Mouse (Mus musculus) cerebellum, postnatal 36 days (tissue): ENCODE results near the gene Hist1h2ad.
A peak's percentile ranks its signal among the peaks of the same experiment; 100 is the strongest.
"Not testable (repeated sequence)": the region's sequence is repeated elsewhere in the genome, so short reads cannot be mapped to it uniquely, and the experiment has no call there.

ENCODE experiments used
- DNase-seq, 2 experiments: peaks; one replicate each; pipeline ENCODE4 v3.0.0; 2021 to 2022; ENCODE audit warnings: mixed read lengths in 2 of 2

Hist1h2ad gene

GRCm38 (mm10) chr13:23542225-23542980 is 31.8 kb upstream of the Hist1h2ad start:
- not testable (repeated sequence) for DNase-seq

GRCm38 (mm10) chr13:23542999-23543607 is 31.1 kb upstream of the Hist1h2ad start, which contains the start of gene Hist1h2bh:
TSS of gene Hist1h2bh (minus strand) at chr13:23543392.
- peak; percentile 21 to 45 for DNase-seq

DNA sequence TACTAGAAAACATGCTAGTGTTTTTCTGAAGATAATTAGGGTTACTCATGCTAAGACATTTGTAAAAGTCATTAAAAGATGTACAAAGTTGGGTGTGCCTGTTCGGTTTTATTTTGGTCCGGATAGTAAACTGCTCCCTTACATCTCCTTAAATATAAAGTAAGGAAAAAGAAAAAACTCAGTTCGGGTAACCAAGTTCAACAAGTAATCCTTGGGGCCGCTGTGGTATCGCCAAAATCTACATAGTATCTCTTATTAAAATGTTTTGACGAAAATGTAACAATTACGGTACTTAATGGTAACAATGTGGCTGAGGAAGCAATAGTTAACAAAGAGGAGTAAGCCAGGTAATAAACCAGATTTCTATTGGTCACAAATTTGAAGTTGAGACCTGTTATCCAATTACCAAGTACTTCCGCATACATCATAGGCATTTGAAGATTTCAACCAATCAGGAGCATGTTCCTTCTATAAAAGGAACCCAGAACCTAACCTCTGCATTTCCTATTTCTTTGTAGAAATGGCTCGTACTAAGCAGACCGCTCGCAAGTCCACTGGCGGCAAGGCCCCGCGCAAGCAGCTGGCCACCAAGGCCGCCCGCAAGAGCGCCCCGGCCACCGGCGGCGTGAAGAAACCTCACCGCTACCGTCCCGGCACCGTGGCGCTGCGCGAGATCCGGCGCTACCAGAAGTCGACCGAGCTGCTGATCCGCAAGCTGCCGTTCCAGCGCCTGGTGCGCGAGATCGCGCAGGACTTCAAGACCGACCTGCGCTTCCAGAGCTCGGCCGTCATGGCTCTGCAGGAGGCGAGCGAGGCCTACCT is 30.0 kb upstream of the Hist1h2ad start, which contains the start of gene Hist1h3f:
Hist1h3f (plus strand) TSS at position 88 of the 822 bp plus-strand sequence.
- DNase-seq, result peak; percentile 54 to 71

- DNase-seq, result peak in 1 of 2 experiments; percentile 36
Measured at GRCm38 (mm10) chr13:23544787-23545120, 29.4 kb upstream of the Hist1h2ad start.

DNA sequence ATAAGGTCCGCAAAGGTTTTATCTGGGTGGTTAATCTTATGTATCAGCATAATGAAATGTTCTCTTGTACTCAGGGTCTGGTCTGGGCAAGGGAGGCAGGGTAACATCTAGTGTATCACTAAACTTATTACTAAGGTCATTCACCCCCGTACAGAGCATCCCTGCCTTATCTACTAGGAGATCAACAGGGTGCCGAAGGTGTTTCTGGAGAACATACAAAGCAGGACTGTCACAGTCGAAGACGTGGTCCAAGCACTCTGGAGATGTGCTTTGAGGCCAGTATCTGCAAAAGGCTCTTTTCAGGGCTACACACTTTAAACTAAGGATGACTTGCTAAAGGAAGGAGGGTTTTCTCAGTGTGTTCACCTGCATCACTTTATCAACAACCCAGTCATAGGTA is 27.5 kb upstream of the Hist1h2ad start:
- DNase-seq, result no peak

DNA sequence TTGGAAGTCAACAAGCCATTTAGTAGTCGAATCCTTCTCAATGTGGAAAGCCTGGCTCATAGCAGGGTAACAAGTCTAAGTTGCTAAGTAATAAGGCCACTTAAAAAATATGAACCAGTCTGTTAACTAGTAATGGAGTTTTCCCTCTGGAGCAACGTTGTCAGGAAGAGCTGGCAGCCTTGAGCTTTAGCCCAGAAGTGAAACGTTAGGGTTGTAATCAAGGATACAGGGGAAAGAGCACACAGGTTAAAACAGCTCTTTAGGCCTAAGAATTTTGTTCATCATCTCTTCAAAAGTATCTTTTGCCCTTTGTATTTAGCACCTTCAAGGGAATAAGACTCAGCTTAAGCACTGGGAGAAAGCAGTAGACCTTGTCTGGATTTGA is 23.4 kb upstream of the Hist1h2ad start:
- DNase-seq, result no peak

DNA sequence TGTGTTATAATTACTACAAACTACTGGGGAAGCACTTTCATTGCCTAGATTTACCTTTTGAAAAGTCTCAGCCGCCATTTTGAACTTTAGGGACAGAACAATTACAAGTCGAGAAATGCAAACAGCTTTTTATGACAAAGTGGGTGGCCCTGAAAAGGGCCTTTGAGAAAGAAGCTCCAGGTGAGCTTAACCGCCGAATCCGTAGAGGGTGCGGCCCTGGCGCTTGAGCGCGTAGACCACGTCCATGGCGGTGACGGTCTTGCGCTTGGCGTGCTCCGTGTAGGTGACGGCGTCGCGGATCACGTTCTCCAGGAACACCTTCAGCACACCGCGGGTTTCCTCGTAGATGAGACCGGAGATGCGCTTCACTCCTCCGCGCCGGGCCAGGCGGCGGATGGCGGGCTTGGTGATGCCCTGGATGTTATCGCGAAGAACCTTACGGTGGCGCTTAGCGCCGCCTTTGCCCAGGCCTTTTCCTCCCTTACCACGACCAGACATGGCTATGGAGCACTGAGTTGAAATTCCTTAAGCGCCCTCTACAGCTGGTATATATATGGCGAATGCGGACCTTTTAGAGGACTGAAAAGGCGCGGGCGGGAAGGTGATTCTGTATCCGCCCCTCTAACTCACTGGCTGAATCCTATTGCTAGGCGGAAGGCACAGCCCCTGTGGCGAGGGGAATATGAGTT is 22.9 kb upstream of the Hist1h2ad start, which contains the start of gene Hist1h4f:
Hist1h4f (minus strand) TSS at position 503 of the 689 bp plus-strand sequence.
- peak; percentile 83 to 88 for DNase-seq

- no peak for DNase-seq
Measured at GRCm38 (mm10) chr13:23551931-23552914, 22.0 kb upstream of the Hist1h2ad start.

- no peak for DNase-seq
Measured at GRCm38 (mm10) chr13:23552962-23553361, 21.2 kb upstream of the Hist1h2ad start, which contains the start of gene Hist1h1d. TSS of gene Hist1h1d (plus strand) at chr13:23553262.

- DNase-seq, result no peak
Measured at GRCm38 (mm10) chr13:23554393-23554792, 19.8 kb upstream of the Hist1h2ad start.

- DNase-seq, result peak; percentile 73 to 77
Measured at GRCm38 (mm10) chr13:23554925-23555838, 19.0 kb upstream of the Hist1h2ad start.

- peak; percentile 43 to 67 for DNase-seq
Measured at GRCm38 (mm10) chr13:23555839-23556416, 18.3 kb upstream of the Hist1h2ad start.

DNA sequence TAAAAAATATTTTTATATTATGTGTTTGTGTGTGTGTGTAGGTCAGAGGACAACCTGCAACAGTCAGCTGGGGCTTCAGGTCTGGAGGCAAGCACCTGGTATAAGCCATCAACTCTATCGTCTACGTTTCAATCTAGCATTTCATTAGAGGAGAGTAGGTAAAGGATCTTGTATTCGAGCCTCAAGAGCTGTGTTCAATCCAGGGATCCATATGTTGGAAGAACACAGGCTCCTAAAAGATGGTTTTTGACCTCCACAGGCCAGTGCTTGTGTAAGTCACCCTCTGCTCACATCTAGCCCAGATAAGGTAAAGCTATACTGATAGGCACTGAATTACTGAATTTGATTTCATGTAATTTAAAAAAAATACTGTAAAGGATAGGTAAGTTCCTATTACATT is 17.3 kb upstream of the Hist1h2ad start:
- DNase-seq, result no peak

DNA sequence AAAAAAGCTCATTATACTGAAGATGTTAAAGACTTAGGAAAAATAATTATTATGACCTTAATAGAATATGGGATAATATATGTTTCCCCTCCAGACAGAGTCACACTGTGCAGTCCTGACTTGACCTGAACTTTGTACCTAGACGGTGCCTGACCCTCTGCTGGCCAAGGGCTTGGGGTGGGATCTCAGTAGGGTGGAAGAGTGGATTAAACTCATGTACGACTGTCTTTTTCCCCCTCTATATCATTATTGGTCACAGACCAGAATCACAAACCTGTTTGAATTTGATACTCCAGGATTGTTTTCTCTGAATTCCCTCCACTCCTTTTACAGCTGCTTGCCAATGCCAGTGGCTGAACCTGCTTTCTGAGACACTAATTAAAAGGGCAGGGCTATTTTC is 13.5 kb upstream of the Hist1h2ad start:
- not testable (repeated sequence) for DNase-seq

GRCm38 (mm10) chr13:23561531-23561882 is 12.7 kb upstream of the Hist1h2ad start:
- not testable (repeated sequence) for DNase-seq

DNA sequence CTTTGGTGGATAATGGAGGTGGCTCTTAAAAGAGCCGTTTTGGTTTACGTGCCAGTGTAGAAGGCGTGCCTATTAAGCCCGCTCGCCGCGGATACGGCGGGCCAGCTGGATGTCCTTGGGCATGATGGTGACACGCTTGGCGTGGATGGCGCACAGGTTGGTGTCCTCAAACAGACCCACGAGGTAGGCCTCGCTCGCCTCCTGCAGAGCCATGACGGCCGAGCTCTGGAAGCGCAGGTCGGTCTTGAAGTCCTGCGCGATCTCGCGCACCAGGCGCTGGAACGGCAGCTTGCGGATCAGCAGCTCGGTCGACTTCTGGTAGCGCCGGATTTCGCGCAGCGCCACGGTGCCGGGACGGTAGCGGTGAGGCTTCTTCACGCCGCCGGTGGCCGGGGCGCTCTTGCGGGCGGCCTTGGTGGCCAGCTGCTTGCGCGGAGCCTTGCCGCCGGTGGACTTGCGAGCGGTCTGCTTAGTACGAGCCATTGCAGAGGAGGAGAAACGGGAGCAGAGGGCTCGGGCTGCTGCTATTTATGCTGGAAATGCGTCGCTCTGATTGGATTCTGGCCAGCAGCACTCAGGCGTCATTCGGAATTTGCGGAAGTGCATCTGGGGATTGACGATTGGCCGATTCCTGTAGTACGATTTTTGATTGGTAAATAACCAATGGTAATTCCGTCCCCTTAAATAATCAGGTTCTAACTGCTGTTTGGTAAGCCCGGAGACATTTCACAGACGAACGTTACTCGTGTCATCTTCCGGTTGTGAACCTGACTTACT is 12.1 kb upstream of the Hist1h2ad start, which contains the start of gene Hist1h3e:
Hist1h3e (minus strand) TSS at position 487 of the 777 bp plus-strand sequence.
- peak; percentile 86 to 89 for DNase-seq

- DNase-seq, result peak in 1 of 2 experiments; percentile 43
Measured at GRCm38 (mm10) chr13:23562699-23563462, 11.3 kb upstream of the Hist1h2ad start.

DNA sequence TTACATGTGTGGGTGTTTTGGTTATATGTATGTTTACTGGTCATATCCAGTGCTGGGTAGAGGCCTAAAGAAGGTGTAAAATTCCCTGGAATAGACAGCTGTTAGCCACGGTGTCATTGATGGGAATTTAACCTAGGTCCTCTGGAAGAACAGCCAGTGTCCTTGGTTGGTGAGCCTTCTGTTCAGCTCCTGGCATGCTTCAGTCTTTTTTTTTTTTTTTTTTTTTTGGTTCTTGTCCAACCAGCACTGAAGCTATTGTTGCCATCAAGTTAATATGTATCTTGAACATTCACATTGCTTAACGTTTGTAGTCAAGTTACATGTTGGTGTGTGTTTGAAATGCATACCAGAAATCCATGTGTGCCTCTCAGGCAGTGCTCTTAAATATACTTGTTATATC is 9.7 kb upstream of the Hist1h2ad start:
- no peak for DNase-seq
